Mouse (Mus musculus): ENCODE results near the gene Cdh13.

DNA sequence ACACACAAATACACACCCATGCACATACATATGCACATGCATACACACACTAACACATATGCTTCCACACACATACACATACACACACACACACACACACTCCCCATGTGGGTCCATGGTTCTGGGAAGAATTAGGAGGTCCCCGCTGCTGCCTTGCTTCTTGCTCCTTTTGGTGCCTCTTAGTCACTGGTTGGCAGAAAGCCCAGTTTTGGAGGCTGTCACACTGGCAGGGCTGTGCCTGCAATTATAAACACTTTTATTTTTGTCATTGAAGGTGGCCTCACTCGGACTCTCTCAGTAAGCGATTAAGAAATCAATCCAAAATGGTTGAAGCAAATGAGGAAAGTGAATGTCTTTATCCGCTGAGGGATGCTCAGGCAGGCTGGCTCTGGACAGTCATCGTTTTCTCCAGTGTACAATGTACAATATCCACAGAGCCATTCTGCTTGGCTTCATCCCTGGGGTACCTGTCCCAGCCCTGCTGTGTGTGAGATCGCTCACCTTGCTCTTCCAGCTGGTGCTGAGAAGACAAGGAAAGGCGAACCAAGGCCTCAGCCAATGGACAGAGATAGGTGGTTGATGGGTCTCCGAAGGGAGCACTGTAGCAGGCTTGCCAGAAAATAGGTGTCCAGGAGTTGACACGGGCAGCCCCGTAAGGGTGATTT lies 913.1 kb downstream of the Cdh13 start:
- TF ChIP-seq POLR2A (IDR thresholded peaks at IDR 0.05; ENCODE audit: control insufficient read depth, low read depth, low read length): no peak
- TF ChIP-seq CTCF (IDR thresholded peaks at IDR 0.05; ENCODE audit: control insufficient read depth, insufficient read depth, insufficient replicate concordance, low read depth, low read length): no peak
